Mouse (Mus musculus): ENCODE measurements around the gene Chchd1.

DNA sequence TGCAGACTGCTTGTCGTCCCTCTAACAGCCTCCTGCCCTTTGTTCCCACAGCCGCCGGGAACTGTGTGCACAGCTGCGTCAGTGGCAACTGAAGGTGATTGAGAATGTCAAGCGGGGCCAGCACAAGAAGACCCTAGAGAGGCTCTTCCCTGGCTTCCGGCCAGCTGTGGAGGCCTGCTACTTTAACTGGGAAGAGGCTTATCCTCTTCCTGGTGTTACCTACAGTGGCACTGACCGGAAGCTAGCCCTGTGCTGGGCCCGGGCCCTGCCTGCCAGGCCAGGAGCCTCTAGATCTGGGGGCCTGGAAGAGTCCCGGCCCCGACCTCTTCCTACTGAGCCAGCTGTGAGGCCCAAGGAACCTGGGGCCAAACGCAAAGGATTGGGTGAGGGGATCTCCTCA, 11.0 kb downstream of the Chchd1 start:
- no peak for TF ChIP-seq POLR2A (IDR thresholded peaks at IDR 0.05; ENCODE audit: low read depth, low read length)
- TF ChIP-seq CTCF (conservative IDR thresholded peaks at IDR 0.05 in 1 of 2, IDR thresholded peaks at IDR 0.05 in 1 of 2; ENCODE audit: low read depth in 2 of 2, low read length in 2 of 2), result no peak
- TF ChIP-seq USF2 (conservative IDR thresholded peaks at IDR 0.05; ENCODE audit: low read depth, low read length), result no peak
- TF ChIP-seq IRF4 (IDR thresholded peaks at IDR 0.05; ENCODE audit: low read depth, low read length), result no peak
- no peak for TF ChIP-seq EP300 (IDR thresholded peaks at IDR 0.05; ENCODE audit: low read length)
- TF ChIP-seq RAD21 (IDR thresholded peaks at IDR 0.05; ENCODE audit: low read depth, low read length), result no peak
- TF ChIP-seq MAX (IDR thresholded peaks at IDR 0.05; ENCODE audit: low read length), result no peak
- TF ChIP-seq TCF12 (IDR thresholded peaks at IDR 0.05; ENCODE audit: low read depth, low read length), result no peak
- no peak for TF ChIP-seq CHD1 (IDR thresholded peaks at IDR 0.05; ENCODE audit: low read depth, low read length)
